Mouse (Mus musculus): ENCODE results near the gene Foxn3. TPM values are rescaled to one million over a fixed set of nuclear protein-coding genes. Genes with fewer than 3 reads are reported as not detected.

Gene Foxn3
- polyA plus RNA-seq, 1 experiment from 2014 or later, result 66.2 TPM

GRCm38 (mm10) chr12:99169925-99170324, 393.5 kb downstream of the Foxn3 start:
- no peak overlapping the region for H3K4me3 ChIP-seq
- 78% methylated on average over 6 of the region's 6 CpGs for WGBS
- peaks cover 5% of the 10 kb centered on the region for H3K4me1 ChIP-seq (replicated peaks)
- H3K4me2 ChIP-seq, result no peak overlapping the region
- no peak overlapping the region for H3K9ac ChIP-seq
- H3K27ac ChIP-seq (ENCODE audit: poor library complexity, severe bottlenecking), result no peak overlapping the region
- no peaks in the 10 kb centered on the region for H3K36me3 ChIP-seq
- no peaks in the 10 kb centered on the region for H3K27me3 ChIP-seq (replicated peaks)
- H3K9me3 ChIP-seq (replicated peaks), result no peaks in the 10 kb centered on the region
- no peak for ATAC-seq (ENCODE audit: insufficient number of reproducible peaks, low FRiP score)

DNA sequence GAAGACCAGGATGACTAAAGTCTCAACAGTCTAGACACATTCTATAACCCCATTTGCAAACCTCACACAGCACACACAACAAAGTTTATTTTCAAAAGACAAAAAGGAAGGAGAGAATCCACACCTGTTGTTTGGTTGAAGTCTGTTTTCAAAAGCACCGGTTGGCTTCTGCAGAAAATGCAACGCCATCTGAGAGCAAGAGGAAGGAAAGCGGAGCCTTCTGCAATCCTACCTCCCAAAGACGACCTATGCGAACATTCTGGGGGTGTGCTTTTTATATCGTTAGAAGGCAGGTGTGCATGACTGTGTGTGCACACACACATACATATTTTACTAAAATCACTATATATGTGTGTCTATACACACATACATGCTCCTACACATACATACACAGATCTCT, 397.3 kb downstream of the Foxn3 start:
- H3K27ac ChIP-seq (ENCODE audit: poor library complexity, severe bottlenecking), result no peak overlapping the region
- H3K9ac ChIP-seq, result no peak overlapping the region
- no peak for ATAC-seq (ENCODE audit: insufficient number of reproducible peaks, low FRiP score)
- H3K4me3 ChIP-seq, result no peak overlapping the region
- no peaks in the 10 kb centered on the region for H3K4me1 ChIP-seq (replicated peaks)
- no peaks in the 10 kb centered on the region for H3K27me3 ChIP-seq (replicated peaks)
- H3K9me3 ChIP-seq (replicated peaks), result no peaks in the 10 kb centered on the region
- no peaks in the 10 kb centered on the region for H3K36me3 ChIP-seq
- H3K4me2 ChIP-seq, result no peak overlapping the region
- 84% methylated on average over 6 of the region's 6 CpGs for WGBS

GRCm38 (mm10) chr12:99163342-99163682, 400.1 kb downstream of the Foxn3 start:
- Histone ChIP-seq H3K4me3 (no peak overlapping the region), H3K9me3 (replicated peaks) (peaks cover 5% of the 10 kb centered on the region), H3K27ac (ENCODE audit: poor library complexity, severe bottlenecking) (no peak overlapping the region), H3K4me2 (no peak overlapping the region), H3K9ac (no peak overlapping the region), H3K27me3 (replicated peaks) (no peaks in the 10 kb centered on the region), H3K36me3 (no peaks in the 10 kb centered on the region), H3K4me1 (replicated peaks) (no peaks in the 10 kb centered on the region)
- WGBS, result 88% methylated on average over 9 of the region's 9 CpGs
- no peak for ATAC-seq (ENCODE audit: insufficient number of reproducible peaks, low FRiP score)

DNA sequence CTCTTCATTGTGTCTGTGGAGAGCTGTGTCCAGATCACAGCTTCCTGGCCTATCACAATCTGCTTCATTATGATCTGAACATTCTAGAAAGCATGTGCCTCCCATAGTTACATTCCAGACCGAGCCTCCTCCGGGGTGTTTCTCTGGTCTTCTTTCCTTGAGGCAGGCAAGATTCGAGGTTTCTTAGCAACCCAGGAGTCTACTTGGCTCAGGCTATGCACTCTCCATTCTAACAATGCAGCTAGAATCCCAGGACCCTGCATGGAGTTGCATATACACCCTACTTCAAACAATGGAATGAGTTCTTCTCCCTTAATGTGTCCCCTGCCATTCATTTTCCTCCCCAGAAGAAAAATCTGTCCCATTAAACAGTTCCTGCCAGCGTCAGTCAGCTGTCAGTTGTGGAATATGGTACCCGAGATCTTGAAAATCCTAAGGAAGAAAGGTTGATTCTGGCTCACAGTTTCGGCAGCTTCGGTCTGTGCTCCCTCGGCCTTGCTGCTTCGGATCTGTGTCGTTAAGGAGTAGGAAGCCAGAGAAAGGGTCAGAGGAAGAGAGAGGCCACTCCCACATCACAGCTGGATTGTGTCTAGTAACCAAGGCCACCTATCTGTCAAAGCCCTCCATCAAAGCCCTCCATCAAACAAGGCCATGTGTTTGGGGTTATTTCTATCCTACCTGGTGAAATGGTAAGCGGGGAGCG, 400.6 kb downstream of the Foxn3 start:
- Histone ChIP-seq H3K27ac (ENCODE audit: poor library complexity, severe bottlenecking) (no peak overlapping the region), H3K4me2 (no peak overlapping the region), H3K36me3 (no peaks in the 10 kb centered on the region), H3K9me3 (replicated peaks) (peaks cover 10% of the 10 kb centered on the region), H3K27me3 (replicated peaks) (no peaks in the 10 kb centered on the region), H3K4me3 (no peak overlapping the region), H3K4me1 (replicated peaks) (no peaks in the 10 kb centered on the region), H3K9ac (no peak overlapping the region)
- WGBS, result 78% methylated on average over 12 of the region's 12 CpGs
- ATAC-seq (ENCODE audit: insufficient number of reproducible peaks, low FRiP score), result no peak

DNA sequence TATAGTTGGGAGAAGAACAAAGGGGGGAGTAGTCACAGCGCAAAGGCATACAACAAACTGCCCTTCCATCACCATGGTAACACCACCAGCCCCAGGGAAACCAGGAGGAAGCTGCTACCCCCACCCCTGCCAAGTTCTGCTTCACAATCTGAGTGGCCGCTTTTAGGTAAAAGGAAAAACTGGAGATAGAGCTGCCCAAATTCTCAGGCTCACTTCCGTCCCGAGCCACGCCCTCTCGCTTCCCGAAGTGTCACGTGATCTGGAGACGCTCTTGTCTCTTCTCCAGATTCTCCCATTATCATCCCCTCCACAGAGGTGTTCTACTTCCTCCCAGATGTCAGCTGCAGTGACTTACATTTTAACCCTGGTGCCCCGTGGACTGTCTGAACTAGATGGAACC, 401.2 kb downstream of the Foxn3 start:
- Histone ChIP-seq H3K27ac (ENCODE audit: poor library complexity, severe bottlenecking) (no peak overlapping the region), H3K4me3 (no peak overlapping the region), H3K4me1 (replicated peaks) (no peaks in the 10 kb centered on the region), H3K4me2 (0 out of 2 replicates have a peak overlapping the region, but pooled peaks have one; percentile 0), H3K36me3 (no peaks in the 10 kb centered on the region), H3K9ac (no peak overlapping the region), H3K27me3 (replicated peaks) (no peaks in the 10 kb centered on the region), H3K9me3 (replicated peaks) (peaks cover 10% of the 10 kb centered on the region)
- 52% methylated on average over 10 of the region's 10 CpGs for WGBS
- no peak for ATAC-seq (ENCODE audit: insufficient number of reproducible peaks, low FRiP score)

DNA sequence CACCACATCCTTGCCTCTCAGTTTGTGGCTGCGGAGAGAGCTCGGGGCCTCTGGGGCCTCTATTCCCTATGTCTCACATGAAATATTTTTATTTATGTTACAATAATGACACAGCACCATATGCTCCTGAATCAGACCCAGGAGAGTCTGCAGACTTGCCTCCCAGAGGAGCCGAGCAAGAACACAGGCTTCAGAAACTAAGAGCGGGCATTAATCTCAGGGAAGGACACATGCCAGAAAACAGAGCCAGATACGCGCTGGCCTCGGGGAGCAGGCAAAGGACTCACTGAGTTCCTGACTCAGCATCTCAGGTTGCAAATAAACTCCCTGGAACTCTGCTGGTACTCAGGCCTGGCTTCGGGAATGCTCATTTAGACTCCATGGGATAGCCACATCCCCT, 403.3 kb downstream of the Foxn3 start:
- H3K9me3 ChIP-seq (replicated peaks), result peaks cover 15% of the 10 kb centered on the region
- 80% methylated on average over 8 of the region's 8 CpGs for WGBS
- no peak overlapping the region for H3K4me2 ChIP-seq
- H3K27me3 ChIP-seq (replicated peaks), result no peaks in the 10 kb centered on the region
- no peak for ATAC-seq (ENCODE audit: insufficient number of reproducible peaks, low FRiP score)
- no peak overlapping the region for H3K4me3 ChIP-seq
- H3K9ac ChIP-seq, result no peak overlapping the region
- no peaks in the 10 kb centered on the region for H3K36me3 ChIP-seq
- H3K27ac ChIP-seq (ENCODE audit: poor library complexity, severe bottlenecking), result no peak overlapping the region
- no peaks in the 10 kb centered on the region for H3K4me1 ChIP-seq (replicated peaks)

DNA sequence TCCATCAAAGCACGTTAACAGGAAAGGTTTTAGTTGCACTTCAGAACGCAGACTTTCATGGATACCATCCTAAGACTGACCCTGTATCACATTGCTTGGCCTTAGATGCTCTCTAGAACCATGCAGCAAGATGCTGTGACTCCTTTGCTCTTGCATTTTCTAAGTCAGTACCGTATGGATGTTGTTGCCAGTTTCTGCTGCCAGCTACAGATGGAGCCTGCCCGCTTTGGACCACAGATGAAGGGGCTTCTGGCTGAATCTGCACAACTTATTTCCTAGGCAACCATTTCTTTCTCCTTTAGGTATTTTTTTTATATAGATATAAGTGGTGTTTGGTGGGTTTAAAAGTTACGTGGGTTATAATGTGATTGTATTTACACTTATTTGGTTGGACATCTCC, 407.5 kb downstream of the Foxn3 start:
- Histone ChIP-seq H3K4me3 (no peak overlapping the region), H3K36me3 (no peaks in the 10 kb centered on the region), H3K27me3 (replicated peaks) (no peaks in the 10 kb centered on the region), H3K27ac (ENCODE audit: poor library complexity, severe bottlenecking) (no peak overlapping the region), H3K4me2 (no peak overlapping the region), H3K9ac (no peak overlapping the region), H3K4me1 (replicated peaks) (peaks cover 10% of the 10 kb centered on the region), H3K9me3 (replicated peaks) (peaks cover 15% of the 10 kb centered on the region)
- 81% methylated on average over 5 of the region's 5 CpGs for WGBS
- no peak for ATAC-seq (ENCODE audit: insufficient number of reproducible peaks, low FRiP score)

GRCm38 (mm10) chr12:99154230-99154629, 409.2 kb downstream of the Foxn3 start:
- Histone ChIP-seq H3K4me3 (no peak overlapping the region), H3K4me2 (no peak overlapping the region), H3K9me3 (replicated peaks) (peaks cover 19% of the 10 kb centered on the region), H3K4me1 (replicated peaks) (peaks cover 10% of the 10 kb centered on the region), H3K9ac (no peak overlapping the region), H3K27ac (ENCODE audit: poor library complexity, severe bottlenecking) (no peak overlapping the region), H3K27me3 (replicated peaks) (no peaks in the 10 kb centered on the region), H3K36me3 (no peaks in the 10 kb centered on the region)
- 83% methylated on average over 7 of the region's 7 CpGs for WGBS
- no peak for ATAC-seq (ENCODE audit: insufficient number of reproducible peaks, low FRiP score)

GRCm38 (mm10) chr12:99153664-99154063, 409.7 kb downstream of the Foxn3 start:
- Histone ChIP-seq H3K27me3 (replicated peaks) (no peaks in the 10 kb centered on the region), H3K4me3 (no peak overlapping the region), H3K9ac (no peak overlapping the region), H3K9me3 (replicated peaks) (peaks cover 21% of the 10 kb centered on the region), H3K4me2 (no peak overlapping the region), H3K36me3 (no peaks in the 10 kb centered on the region), H3K4me1 (replicated peaks) (peaks cover 10% of the 10 kb centered on the region), H3K27ac (ENCODE audit: poor library complexity, severe bottlenecking) (no peak overlapping the region)
- 57% methylated on average over 10 of the region's 10 CpGs for WGBS
- no peak for ATAC-seq (ENCODE audit: insufficient number of reproducible peaks, low FRiP score)

GRCm38 (mm10) chr12:99150126-99150525, 413.3 kb downstream of the Foxn3 start:
- no peak overlapping the region for H3K27ac ChIP-seq (ENCODE audit: poor library complexity, severe bottlenecking)

DNA sequence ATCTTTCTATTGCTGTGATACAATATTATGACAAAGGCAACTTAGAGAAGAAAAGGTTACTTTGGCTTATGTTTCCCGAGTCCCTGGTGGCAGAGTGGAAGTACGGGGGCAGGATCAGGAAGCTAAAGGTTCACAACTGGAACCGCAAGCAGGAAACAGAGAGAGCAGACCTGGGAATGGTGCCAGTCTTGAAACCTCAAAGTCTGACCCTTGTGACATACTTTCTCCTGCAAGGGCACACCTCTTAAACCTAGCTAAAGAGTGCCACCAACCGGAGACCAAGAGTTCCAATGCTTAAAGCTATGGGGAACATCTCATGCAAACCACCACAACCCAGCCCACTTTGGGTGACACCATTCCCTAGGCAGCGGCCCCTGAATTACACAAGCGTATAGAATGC, 414.2 kb downstream of the Foxn3 start:
- no peaks in the 10 kb centered on the region for H3K27me3 ChIP-seq (replicated peaks)
- peaks cover 10% of the 10 kb centered on the region for H3K4me1 ChIP-seq (replicated peaks)
- no peak overlapping the region for H3K4me3 ChIP-seq
- WGBS, result 89% methylated on average over 6 of the region's 6 CpGs
- H3K27ac ChIP-seq (ENCODE audit: poor library complexity, severe bottlenecking), result no peak overlapping the region
- no peak overlapping the region for H3K4me2 ChIP-seq
- H3K36me3 ChIP-seq, result no peaks in the 10 kb centered on the region
- H3K9ac ChIP-seq, result no peak overlapping the region
- ATAC-seq (ENCODE audit: insufficient number of reproducible peaks, low FRiP score), result no peak
- peaks cover 7% of the 10 kb centered on the region for H3K9me3 ChIP-seq (replicated peaks)

More at GRCm38 (mm10) chr12:99150126-99150525, 413.3 kb downstream of the Foxn3 start:
- Histone ChIP-seq H3K27me3 (replicated peaks) (no peaks in the 10 kb centered on the region), H3K9me3 (replicated peaks) (peaks cover 7% of the 10 kb centered on the region), H3K4me1 (replicated peaks) (peaks cover 10% of the 10 kb centered on the region), H3K4me3 (no peak overlapping the region), H3K36me3 (no peaks in the 10 kb centered on the region), H3K4me2 (no peak overlapping the region), H3K9ac (no peak overlapping the region)
- no peak for ATAC-seq (ENCODE audit: insufficient number of reproducible peaks, low FRiP score)
- WGBS, result 37% methylated on average over 4 of the region's 4 CpGs
